Comparison of ENCODE assay signal across 9 mouse cellular contexts in genomic region chr14:79535318-79535717, GRCm38 (mm10). TPM values are rescaled to one million over a fixed set of nuclear protein-coding genes. Genes with fewer than 3 reads are reported as not detected.
DNase-seq lines count a peak whose midpoint lies in the region; ATAC-seq and TF ChIP-seq lines count a peak whose summit lies in the region.
"Had no signal": no experiment of that assay in that cellular context is flagged by ENCODE, and none has a peak within 500 bp of the region (broad histone marks: within the 10 kb centered on the region; RNA-seq: fewer than 3 reads in every experiment).

No protein-coding gene starts in this region.

- no peaks in the 10 kb centered on the region for H3K36me3 ChIP-seq in lung, postnatal 0 days (ENCODE audit: insufficient read depth, low read length)
- H3K36me3 ChIP-seq: limb, embryonic 13.5 days had no signal

- WGBS in lung, postnatal 0 days = 32% methylated on average over 10 of the region's 10 CpGs

- no peak overlapping the region for H3K9ac ChIP-seq in lung, postnatal 0 days (replicated peaks; ENCODE audit: low read depth)
- H3K9ac ChIP-seq: limb, embryonic 13.5 days had no signal

- H3K4me1 ChIP-seq in lung, postnatal 0 days (ENCODE audit: insufficient read depth, low read depth, low read length) = peaks cover 11% of the 10 kb centered on the region; the same call in 1 of the 2 replicates
- H3K4me1 ChIP-seq: limb, embryonic 13.5 days had no signal

- no peaks in the 10 kb centered on the region for H3K9me3 ChIP-seq in lung, postnatal 0 days (ENCODE audit: low read length)
- H3K9me3 ChIP-seq: limb, embryonic 13.5 days had no signal

- TF ChIP-seq EP300 in lung, postnatal 0 days (IDR thresholded peaks at IDR 0.05) = peak; percentile 35; the same call in 1 of the 2 replicates

- H3K27ac ChIP-seq in lung, postnatal 0 days (ENCODE audit: low read length) = peak overlapping the region; percentile 72
- H3K27ac ChIP-seq: limb, embryonic 13.5 days had no signal

- no peak for TF ChIP-seq CTCF in lung, postnatal 0 days (IDR thresholded peaks at IDR 0.05)

- peak overlapping the region; percentile 34; the same call in 1 of the 2 replicates for H3K4me2 ChIP-seq in lung, postnatal 0 days (replicated peaks; ENCODE audit: low read depth, low read length)
- H3K4me2 ChIP-seq: limb, embryonic 13.5 days had no signal

- H3K4me3 ChIP-seq in lung, postnatal 0 days (ENCODE audit: low read depth, low read length) = no peak overlapping the region; the same call in 1 of the 2 replicates
- H3K4me3 ChIP-seq: limb, embryonic 13.5 days had no signal

- DNase-seq in thymus, postnatal 25 days = peak; percentile 49
- DNase-seq in thymus, postnatal 10 days (ENCODE audit: low spot score in 2 of 2) = no peak
- peak; percentile 45 to 46 for DNase-seq in heart, postnatal 36 days
- DNase-seq in lung, postnatal 0 days (ENCODE audit: low spot score) = peak; percentile 67
- peak; percentile 33 to 36 for DNase-seq in thymus, postnatal 36 days
- no peak for DNase-seq in cerebellum, postnatal 14 days
- no peak for DNase-seq in ovary, postnatal 14 days (ENCODE audit: low spot score)
- DNase-seq in frontal cortex, adult 2 months (ENCODE audit: extremely low spot score in 1 of 2, low spot score in 1 of 2) = no peak

- peak; percentile 74; the same call in 1 of the 2 replicates for ATAC-seq in lung, postnatal 0 days

- intact Hi-C loops in heart, postnatal 36 days (cut with DNase I) = loop anchor here (2.0 kb wide), 1 partner anchor 49 kb away; no protein-coding TSS in a partner anchor

- no peaks in the 10 kb centered on the region for H3K27me3 ChIP-seq in lung, postnatal 0 days (replicated peaks; ENCODE audit: insufficient read depth, low read length)
- H3K27me3 ChIP-seq: limb, embryonic 13.5 days had no signal

RNA-seq across cellular contexts. Expression of gene Sugt1, which starts 52.2 kb away (rescaled TPM):
- total RNA-seq in heart, postnatal 36 days (2021) = 10 to 100 TPM; 64.8 to 73.7 TPM
- polyA plus RNA-seq in lung, postnatal 0 days (2015; fragmentation: Nextera tagmentation; extraction: Ambion mirVana) = 96.8 and 104 TPM in 2 replicates
- 37.5 and 39.0 TPM in 2 replicates for polyA plus RNA-seq in frontal cortex, adult 2 months (2012; rRNA removed)

RNA-seq across cellular contexts. Expression of gene Wbp4, which starts 54.0 kb away (rescaled TPM):
- 10 to 100 TPM; 20.7 to 22.0 TPM for total RNA-seq in heart, postnatal 36 days (2021)
- polyA plus RNA-seq in lung, postnatal 0 days (2015; fragmentation: Nextera tagmentation; extraction: Ambion mirVana) = 35.8 and 37.6 TPM in 2 replicates
- 27.1 and 30.3 TPM in 2 replicates for polyA plus RNA-seq in frontal cortex, adult 2 months (2012; rRNA removed)

RNA-seq across cellular contexts. Expression of gene Elf1, which starts 54.3 kb away (rescaled TPM):
- total RNA-seq in heart, postnatal 36 days (2021) = 10 to 100 TPM; 13.8 to 17.4 TPM
- 21.0 and 25.7 TPM in 2 replicates for polyA plus RNA-seq in lung, postnatal 0 days (2015; fragmentation: Nextera tagmentation; extraction: Ambion mirVana)
- polyA plus RNA-seq in frontal cortex, adult 2 months (2012; rRNA removed) = 4.5 and 5.9 TPM in 2 replicates

Comparison
In these comparisons a context has a peak if more than half of its experiments do, and no peak if none do; other contexts are left out.
1. DNase-seq: peak in thymus, postnatal 25 days (single experiment), heart, postnatal 36 days (2 of 2), lung, postnatal 0 days (single experiment) and thymus, postnatal 36 days (2 of 2); none in thymus, postnatal 10 days (0 of 2), cerebellum, postnatal 14 days (0 of 2), ovary, postnatal 14 days (single experiment) and frontal cortex, adult 2 months (0 of 2).